Mouse (Mus musculus) neutrophil, adult 5-6 weeks (primary cell): Measurements from ENCODE around the gene Ift88. TPM values are rescaled to one million over a fixed set of nuclear protein-coding genes. Genes with fewer than 3 reads are reported as not detected.
A peak's percentile ranks its signal among the peaks of the same experiment; 100 is the strongest.
"Not testable (repeated sequence)": the region's sequence is repeated elsewhere in the genome, so short reads cannot be mapped to it uniquely, and the experiment has no call there.

Experiments
- ATAC-seq: fragments of 151-379, 151-347 bp; 2 replicates; pipeline ENCODE4 v1.8.0; 2017; ENCODE audit warnings: mild to moderate bottlenecking, moderate TSS enrichment; ENCODE audit not compliant: insufficient number of reproducible peaks, poor library complexity, low FRiP score, severe bottlenecking; ENCODE audit errors: extremely low read depth
- total RNA-seq: library from RNA; stranded (forward); fragments of 200-1000 nt; gene quantifications from 2 replicates; pipeline ENCODE4 v1.2.3, GENCODE M21; 2017

The Ift88 gene
- total RNA-seq, 1 experiment from 2014 or later, result 5.8 TPM

DNA sequence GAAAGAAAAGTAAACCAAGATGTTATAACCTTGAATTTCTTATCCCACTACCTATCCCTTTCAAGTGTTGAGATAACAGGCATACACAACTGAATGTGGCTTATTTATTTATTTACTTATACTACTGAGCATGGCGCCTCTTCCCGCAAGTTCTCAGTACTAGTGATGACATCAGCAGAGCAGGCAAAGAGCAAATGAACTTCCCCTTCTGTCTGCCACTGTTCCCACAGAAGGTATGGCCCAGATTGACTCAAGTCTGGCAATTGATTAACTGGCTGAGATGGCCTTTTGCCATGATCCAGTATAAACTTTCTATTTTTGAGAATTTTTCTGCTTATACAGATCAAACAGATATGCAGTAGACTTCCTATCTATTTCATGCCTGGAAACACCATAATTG lies 6.7 kb upstream of the Ift88 start:
- ATAC-seq, result no peak

DNA sequence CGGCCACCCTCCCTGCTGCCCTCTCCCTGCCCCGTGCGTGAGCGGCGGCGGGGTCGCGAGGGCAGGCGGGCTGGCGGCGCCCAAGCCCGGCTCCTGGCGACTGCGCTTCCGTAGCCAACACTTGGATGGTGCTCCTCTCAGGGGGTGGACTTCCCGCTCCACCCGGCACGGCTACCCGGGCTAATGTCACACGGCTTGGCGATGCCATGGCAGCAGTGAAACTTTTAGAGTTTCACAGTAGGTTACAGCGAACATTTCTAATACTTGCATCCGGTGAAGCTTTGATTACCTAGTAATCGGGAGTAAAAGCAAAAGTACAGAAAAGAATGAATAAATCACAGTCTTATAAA lies 325 bp downstream of the Ift88 start:
- 0 out of 2 replicates have a peak, but pooled peaks have one; percentile 13 for ATAC-seq

DNA sequence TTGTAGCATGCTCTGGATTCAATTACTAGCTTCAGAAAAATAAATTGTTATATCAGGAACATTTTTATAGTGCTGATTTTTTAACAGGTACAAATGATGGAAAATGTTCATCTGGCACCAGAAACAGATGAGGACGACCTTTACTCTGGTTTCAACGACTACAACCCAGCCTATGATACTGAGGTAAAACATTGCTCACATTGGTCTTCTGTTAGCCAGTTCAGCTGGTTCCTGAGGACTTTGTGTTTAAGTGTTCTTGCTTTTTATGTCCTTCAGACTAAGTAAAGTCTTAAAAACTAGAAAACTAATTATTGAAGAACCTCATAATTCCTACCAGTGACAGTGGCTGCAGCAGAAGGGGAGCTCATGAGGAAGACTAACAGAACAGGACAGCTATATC lies 6.6 kb downstream of the Ift88 start:
- ATAC-seq, result no peak

DNA sequence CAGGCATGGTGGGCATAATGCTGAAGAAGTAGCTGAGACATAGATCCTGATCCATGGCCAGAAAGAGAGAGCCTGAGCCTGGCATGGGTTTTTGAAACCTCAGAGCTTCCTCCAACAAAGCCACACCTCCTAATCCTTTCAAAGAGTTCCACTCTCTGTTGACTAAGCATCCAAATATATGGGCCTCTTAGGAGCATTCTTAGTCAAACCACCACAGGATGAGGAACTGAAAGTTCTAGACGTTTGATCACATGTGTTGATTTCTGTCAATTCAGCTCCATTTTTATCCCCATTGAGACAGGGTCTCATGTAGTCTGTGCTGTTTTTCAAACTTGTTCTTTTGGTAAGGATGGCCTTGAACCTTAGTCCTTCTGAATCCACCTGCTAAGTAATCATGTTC lies 28.7 kb downstream of the Ift88 start:
- ATAC-seq, result no peak

DNA sequence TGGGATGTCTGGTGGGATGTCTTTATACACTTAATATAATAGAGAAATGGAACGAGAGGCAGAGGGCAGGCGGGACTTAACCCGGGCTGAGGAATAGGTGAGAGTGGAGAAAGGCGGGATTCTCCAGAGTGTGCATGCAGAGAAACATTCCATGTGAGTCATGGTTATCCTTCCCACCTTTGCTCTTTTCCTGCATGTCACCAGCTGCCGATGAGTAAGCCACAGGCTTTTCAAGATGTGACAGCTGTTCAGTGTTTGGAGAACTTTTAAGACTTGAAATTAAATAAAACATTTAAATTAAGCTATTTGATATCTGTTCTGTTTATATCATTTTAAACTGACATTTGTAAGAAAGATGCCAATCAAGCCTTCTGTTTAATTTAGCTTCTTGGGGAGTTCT lies 36.0 kb downstream of the Ift88 start:
- no peak for ATAC-seq

DNA sequence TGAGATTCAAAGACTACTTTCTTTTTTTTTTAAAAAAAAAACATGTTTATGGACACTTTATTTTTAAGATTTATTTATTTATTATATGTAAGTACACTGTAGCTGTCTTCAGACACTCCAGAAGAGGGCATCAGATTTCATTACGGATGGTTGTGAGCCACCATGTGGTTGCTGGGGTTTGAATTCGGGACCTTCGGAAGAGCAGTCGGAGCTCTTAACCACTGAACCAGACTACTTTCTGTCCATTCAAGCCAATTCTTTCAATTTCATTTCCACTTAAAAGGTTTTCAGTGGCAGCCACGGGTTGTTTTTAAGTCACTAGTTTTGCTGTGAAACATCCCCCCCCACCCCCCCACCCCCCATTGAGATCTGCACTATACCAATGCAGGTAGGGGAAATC lies 36.5 kb downstream of the Ift88 start:
- ATAC-seq, result not testable (repeated sequence)

DNA sequence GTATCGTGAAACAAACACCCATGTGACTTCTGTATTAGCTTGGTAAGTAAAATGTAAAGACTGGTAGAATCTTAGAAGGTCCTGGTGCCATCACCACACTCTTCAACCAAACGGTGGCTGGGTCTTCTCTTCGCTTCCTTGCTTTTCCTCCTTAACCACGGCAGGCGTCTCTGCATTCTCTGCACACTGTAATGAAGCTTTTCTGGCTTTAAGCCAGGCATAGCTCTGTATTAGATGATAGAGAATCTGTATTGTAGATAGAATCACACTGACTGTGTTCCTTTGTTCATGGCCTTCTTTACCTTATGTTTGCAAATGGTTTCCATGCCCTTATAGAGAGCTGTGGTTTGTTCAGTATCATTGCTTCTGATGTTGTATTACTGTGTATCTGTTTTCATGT lies 39.0 kb downstream of the Ift88 start:
- no peak for ATAC-seq

DNA sequence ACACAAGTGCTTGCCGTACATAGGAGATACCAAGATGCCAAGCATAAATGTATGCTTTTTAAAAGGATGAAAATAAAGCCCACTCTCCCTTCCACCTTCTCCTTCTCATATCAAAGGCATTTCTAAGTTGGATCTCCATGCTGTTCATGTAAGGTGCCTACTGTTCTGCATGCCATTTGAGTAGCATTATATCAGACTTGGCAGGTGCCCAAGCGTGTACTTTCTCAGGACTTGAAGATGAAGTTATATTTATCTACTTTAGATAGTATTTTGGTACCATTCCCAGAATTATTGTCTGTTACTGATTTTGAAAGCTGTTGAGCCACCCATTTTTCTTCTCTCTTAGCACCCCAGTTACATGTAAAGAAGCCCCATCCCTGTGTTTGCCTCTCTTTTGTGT lies 51.2 kb downstream of the Ift88 start:
- no peak for ATAC-seq

DNA sequence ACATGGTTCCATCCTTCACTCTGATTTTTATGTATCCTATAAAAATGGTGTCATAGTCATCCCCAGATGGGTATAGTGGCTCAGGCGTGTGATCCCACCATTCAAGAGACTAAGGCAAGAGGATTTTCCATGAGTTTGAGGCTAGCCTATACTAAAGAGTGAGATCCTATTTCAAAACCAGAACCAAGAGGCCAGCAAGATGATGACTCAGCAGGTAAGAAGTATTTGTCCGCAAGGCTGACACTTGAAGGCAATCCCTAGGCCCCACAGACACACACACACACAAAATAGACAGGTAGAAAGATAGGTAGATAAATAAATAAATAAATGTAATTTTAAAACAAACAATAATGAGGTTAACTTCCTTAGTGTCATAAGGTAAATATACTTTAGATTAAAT lies 58.4 kb downstream of the Ift88 start:
- ATAC-seq, result no peak

DNA sequence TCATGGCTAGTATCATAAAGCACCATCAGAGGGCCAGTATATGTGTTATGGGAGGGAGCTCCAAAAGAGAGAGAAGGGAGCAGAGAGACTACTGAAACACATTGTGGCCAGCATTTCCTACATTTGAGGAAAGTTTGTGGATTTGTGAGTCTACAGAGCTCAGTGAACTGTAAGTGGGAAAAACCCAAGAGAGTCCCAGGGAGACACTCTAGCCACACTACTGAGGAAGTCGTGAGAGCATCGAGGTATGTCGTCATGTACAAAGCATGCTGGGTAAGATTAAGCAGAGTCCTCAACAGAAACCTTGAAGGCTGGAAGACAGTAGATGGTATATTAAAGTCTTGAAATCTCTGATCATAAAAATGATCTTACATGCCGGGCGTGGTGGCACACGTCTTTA lies 60.3 kb downstream of the Ift88 start:
- ATAC-seq, result no peak

DNA sequence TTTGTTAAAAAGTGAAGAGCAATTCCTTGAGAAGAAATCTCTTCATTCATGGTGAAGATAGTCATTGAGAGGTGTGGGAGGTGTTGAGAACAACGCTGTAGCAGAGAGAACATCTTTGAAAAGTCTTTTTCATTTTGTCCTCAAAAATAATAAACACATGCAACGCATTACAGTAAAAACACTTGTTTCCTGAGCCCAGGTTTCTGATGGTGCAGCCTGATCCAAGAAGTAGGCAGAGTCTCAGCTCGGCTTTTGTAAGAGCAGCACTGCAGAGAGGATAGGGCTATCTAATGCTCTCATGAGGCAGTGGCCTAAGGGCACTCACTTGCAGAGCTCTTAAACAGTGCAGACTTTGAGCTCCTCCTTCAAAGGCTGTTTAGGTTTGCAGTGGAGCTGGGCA lies 65.8 kb downstream of the Ift88 start:
- ATAC-seq, result no peak

DNA sequence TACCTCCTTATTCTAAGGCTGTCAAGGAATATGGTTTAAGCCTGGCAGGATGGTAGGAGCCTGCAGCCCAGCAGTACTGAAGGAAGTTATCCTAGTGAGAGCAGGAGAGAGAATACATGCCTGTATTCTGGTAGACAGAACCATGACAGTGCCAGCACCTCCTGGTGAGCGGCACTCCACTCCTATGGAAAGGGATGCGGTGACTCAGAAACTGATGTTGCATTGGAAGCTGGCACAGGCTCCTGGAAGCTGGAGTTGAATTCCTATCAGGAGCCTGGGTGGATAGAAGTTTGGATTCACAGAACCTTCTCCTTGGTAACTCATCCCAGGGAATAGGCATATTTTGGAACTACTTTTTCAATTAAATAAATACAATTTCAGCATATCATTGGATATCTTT lies 70.0 kb downstream of the Ift88 start:
- ATAC-seq, result no peak

DNA sequence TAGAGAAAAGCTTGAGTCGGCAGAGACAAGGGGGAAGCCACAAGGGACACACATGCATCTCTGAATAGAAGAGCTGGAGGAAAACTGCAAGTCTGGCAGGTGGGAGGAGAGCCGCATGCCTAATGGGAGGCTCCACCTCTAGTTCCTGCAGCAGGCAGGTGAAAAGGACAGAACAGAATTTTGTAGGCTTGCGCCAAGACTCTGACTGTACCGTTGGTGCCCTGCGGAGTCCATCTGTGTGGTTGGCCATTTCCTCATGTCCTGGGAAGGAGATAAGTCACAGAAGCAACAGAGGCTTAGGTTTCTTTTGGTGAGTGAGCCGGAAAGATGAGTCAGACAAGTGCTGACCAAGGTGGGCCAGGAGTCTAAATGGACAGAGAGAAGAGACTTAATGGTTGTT lies 79.9 kb downstream of the Ift88 start:
- ATAC-seq, result no peak

DNA sequence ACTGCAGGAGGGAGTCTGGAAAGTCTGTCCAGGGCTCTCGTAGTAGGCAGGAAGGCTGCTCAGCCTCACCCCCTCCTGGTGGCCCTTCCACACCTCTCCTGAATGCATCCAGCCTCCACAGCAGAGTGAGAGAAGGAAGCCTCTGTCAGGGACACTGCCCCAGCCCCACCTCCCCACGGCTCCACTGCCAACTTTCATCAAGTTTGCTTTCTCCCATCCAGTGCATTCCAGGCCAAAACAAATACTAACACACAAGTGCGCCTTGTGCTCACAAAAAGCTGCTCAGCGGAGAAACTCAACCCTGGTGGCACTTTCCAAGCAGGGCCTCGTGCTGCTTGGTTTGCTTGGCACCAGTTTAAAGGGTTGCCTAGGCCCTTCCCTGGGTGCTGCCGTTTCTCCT lies 85.7 kb downstream of the Ift88 start:
- ATAC-seq, result no peak

DNA sequence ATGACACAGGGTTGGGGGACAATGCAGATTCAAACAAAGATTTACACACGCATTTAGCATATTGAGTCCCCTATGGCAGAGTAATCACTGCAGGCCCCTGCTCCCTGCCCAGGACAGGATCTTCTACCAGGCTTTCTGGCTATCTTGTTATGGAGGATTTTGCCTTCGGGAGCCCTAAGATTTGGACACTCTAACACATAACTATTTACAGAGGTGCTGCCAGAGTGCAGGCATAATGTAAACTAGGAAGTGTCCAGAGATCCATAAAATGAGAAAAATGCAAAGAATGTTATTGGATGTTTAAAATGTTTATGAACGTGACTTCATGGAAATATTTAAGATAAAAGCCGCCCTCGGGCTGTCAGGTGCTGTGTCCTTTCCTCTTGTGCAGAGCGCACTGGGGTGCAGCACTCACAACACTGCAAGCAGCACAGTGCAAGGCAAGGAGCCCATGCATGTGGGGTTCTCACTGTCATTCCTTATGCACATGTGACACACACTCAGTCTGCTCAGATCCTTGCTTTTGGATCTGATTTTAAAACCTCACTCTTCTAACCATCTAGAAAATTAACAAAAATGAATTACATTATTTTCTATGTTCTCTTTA lies 91.4 kb downstream of the Ift88 start:
- ATAC-seq, result no peak

DNA sequence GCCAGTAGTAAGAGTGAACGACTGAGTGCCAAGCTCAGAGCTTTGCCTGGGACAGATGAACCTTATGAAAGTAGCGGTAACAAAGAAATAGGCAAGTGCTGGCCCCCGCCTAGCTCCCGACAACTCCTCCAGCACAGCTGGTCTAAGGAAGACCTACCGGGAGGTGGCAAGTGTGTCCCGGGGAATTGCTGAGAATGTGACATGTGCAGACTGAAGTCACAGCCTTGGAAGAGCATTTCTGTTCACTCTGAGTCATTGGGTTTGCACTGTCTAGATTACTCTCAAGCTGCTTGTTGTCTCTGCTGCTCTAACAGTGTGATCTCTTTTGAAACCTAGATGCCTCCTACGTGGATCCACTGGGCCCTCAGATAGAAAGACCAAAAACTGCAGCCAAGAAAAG lies 93.1 kb downstream of the Ift88 start:
- no peak for ATAC-seq

DNA sequence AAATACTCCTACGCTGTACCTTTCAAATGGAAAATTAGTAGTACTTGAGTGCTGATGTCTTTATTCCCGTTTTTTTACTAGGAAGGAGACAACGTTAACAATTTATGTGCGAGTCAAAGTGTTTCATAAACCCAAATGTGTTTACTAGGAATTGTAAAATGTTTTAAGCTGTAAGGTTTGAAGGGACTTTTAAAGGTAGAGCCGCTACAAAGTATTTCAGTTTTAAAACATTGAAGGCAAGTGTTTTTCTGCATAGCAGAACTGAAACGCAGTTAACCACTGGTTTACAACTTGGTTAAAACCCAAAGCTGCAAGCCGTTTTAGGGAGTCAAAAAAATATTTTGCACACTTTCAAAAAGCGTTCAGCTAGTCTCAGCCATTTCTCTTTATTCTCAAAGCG lies 99.9 kb downstream of the Ift88 start:
- no peak for ATAC-seq

DNA sequence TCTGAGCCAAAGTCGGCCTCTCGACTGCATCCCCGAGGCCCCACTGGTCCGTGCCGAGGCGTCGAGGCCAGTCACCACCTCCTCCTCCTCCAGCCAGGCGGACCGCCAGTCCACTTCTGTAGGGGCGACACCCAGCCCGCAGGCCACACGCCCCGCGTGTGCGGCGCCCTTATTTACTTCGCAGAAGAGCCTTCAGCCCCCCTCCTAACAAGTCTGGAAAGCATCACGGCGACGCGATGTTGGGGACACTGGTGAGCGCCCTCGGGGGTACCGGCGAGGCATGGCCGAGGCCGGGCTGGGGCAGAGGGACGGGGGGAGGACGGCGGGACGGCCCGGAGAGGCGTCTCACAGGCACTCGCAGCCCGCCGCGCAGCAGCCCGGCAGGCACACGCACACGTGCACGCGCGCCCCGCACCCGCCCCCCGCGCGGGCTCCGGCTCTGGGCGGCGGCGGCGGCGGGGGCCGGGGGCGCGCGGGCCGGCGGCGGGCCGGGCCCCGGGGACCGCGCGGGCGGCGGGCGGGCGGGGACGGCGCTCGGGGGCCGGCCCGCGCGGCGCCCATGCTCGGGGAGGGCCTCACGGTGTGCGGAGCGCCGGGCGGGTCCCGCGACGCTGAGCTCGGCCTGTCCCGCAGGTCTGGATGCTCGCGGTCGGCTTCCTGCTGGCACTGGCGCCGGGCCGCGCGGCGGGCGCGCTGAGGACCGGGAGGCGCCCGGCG lies 101.0 kb downstream of the Ift88 start, which contains the start of gene Il17d:
TSS of gene Il17d (plus strand) at position 107 of the 717 bp plus-strand sequence.
- no peak for ATAC-seq

DNA sequence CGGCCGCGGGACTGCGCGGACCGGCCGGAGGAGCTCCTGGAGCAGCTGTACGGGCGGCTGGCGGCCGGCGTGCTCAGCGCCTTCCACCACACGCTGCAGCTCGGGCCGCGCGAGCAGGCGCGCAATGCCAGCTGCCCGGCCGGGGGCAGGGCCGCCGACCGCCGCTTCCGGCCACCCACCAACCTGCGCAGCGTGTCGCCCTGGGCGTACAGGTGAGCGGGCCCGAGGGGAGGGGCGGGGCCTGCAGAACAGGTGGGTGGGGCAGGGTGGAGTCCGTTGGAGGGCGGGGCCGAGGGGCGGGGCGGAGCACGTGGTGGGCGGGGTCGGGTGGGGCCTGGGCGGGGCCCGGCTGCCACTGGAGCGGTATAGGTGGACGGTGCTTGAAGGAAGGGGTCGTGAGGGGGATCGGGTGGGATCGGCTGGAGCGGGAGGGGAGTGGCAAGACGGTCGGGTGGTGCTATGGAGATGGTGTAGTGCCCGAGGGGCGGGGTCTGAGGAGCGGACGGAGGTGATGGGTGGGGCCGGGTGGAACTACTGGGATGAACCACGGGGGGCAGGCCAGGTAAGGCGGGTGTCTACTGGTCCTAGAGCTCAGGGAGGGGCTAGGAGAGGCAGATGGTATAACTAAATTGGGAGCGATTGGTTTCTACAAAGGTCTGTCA lies 101.7 kb downstream of the Ift88 start:
- peak; percentile 11; the same call in 1 of the 2 replicates for ATAC-seq

DNA sequence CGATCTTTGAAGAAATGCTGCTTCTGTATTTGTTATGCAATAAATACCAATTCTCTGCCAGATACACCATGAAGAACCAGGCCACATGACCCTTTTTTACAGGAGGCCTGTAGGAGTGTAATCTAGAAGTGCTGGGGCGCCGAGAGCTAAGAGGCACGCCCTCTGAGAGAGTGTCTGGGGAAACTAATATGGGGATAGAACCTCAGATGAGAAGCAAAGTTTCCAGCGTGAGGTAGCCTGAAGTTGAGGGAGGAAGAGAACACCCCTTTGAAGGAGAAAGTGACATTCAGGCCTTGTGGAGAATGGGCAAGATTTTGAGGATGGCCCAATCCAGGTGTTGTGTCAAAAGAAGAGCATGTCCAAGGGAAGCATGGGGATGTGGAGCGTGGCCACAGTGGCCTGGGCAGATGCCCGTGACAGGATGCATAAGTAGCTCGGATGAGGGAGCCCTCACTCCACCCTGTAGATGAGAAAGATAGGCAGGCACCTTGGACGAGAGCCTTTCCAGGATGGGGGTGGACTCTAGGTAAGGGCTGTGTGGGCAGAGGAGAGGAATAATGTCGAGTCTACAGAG lies 102.3 kb downstream of the Ift88 start:
- ATAC-seq, result no peak
